ENCODE assay signal across 7 mouse cellular contexts in the genomic region with DNA sequence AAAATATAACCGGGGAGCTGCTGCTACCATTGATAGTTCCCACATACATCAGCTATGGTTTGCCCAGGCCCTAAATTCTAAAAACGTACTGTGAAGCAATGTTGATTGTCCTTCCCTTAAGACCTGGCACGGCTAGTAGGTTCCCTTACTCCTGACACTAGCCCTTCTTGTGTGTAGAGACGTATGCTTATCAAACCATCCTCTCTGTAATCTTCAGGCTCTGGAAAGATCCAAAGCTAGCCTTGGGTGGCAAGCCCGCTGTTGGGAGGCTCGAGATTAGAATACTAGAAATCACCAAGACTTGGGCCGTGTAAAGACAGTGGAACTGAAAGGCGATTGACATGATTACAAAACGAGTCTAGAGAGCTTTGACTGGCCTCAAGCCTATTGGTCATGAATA. TPM values are rescaled to one million over a fixed set of nuclear protein-coding genes. Genes with fewer than 3 reads are reported as not detected.
DNase-seq lines count a peak whose midpoint lies in the region; ATAC-seq and TF ChIP-seq lines count a peak whose summit lies in the region.

No protein-coding gene starts in this region.

- DNase-seq in neural tube, embryonic 11.5 days (ENCODE audit: low spot score): no peak
- DNase-seq in neural tube, embryonic 10.5 days (ENCODE audit: extremely low spot score, low spot score): no peak
- no peak for DNase-seq in right cerebral cortex, postnatal 14 days
- DNase-seq in frontal cortex, adult 2 months (ENCODE audit: extremely low spot score in 1 of 2, low spot score in 1 of 2): no peak

- no peak for ATAC-seq in neural tube, embryonic 11.5 days (ENCODE audit: insufficient read depth, low FRiP score, low TSS enrichment)
- no peak for ATAC-seq in limb, embryonic 15.5 days (ENCODE audit: insufficient number of reproducible peaks, low FRiP score, low TSS enrichment, low read depth)
- ATAC-seq in stomach, embryonic 16.5 days (ENCODE audit: insufficient read depth, low FRiP score): no peak

- TF ChIP-seq POLR2A in embryonic fibroblast, embryonic 13.5 days (IDR thresholded peaks at IDR 0.05; ENCODE audit: low read depth, low read length): no peak

- peaks cover 8% of the 10 kb centered on the region; the same call in 1 of the 2 replicates for H3K4me1 ChIP-seq in neural tube, embryonic 11.5 days (ENCODE audit: control insufficient read depth, insufficient read depth, low read length)
- no peaks in the 10 kb centered on the region for H3K4me1 ChIP-seq in embryonic fibroblast, embryonic 13.5 days (ENCODE audit: control insufficient read depth, insufficient read depth, low read length)
- peaks cover 9% of the 10 kb centered on the region for H3K4me1 ChIP-seq in limb, embryonic 15.5 days
- H3K4me1 ChIP-seq in stomach, embryonic 16.5 days (ENCODE audit: control insufficient read depth, insufficient read depth, low read length): peaks cover 5% of the 10 kb centered on the region; the same call in 1 of the 2 replicates

- H3K27ac ChIP-seq in neural tube, embryonic 11.5 days (ENCODE audit: low read depth, low read length): no peak overlapping the region
- H3K27ac ChIP-seq in embryonic fibroblast, embryonic 13.5 days (ENCODE audit: insufficient read depth, low read length): peak overlapping the region; percentile 25; the same call in 1 of the 2 replicates
- H3K27ac ChIP-seq in limb, embryonic 15.5 days: no peak overlapping the region
- H3K27ac ChIP-seq in stomach, embryonic 16.5 days (ENCODE audit: low read length): no peak overlapping the region

- peak overlapping the region; percentile 71 for H3K4me2 ChIP-seq in neural tube, embryonic 11.5 days (ENCODE audit: low read depth)
- peak overlapping the region; percentile 76 for H3K4me2 ChIP-seq in limb, embryonic 15.5 days
- peak overlapping the region; percentile 83 for H3K4me2 ChIP-seq in stomach, embryonic 16.5 days (ENCODE audit: low read depth, low read length)

- WGBS in neural tube, embryonic 11.5 days: 72% methylated on average over 9 of the region's 9 CpGs
- WGBS in limb, embryonic 15.5 days: 67% methylated on average over 9 of the region's 9 CpGs
- 59% methylated on average over 9 of the region's 9 CpGs for WGBS in stomach, embryonic 16.5 days

- no peaks in the 10 kb centered on the region for H3K36me3 ChIP-seq in neural tube, embryonic 11.5 days (ENCODE audit: control insufficient read depth, insufficient read depth, low read length)
- peaks cover 35% of the 10 kb centered on the region for H3K36me3 ChIP-seq in limb, embryonic 15.5 days
- 0 out of 2 replicates have a peak, but pooled peaks cover 3% of the 10 kb centered on the region for H3K36me3 ChIP-seq in stomach, embryonic 16.5 days (ENCODE audit: control insufficient read depth, insufficient read depth, low read length)

- no peaks in the 10 kb centered on the region for H3K27me3 ChIP-seq in neural tube, embryonic 11.5 days (ENCODE audit: control insufficient read depth, insufficient read depth, low read length)
- H3K27me3 ChIP-seq in limb, embryonic 15.5 days: no peaks in the 10 kb centered on the region
- no peaks in the 10 kb centered on the region for H3K27me3 ChIP-seq in stomach, embryonic 16.5 days (ENCODE audit: control insufficient read depth, insufficient read depth, low read length)

- H3K9me3 ChIP-seq in neural tube, embryonic 11.5 days (ENCODE audit: control insufficient read depth, low read length): no peaks in the 10 kb centered on the region
- H3K9me3 ChIP-seq in limb, embryonic 15.5 days: no peaks in the 10 kb centered on the region
- H3K9me3 ChIP-seq in stomach, embryonic 16.5 days (replicated peaks; ENCODE audit: control insufficient read depth, low read length): no peaks in the 10 kb centered on the region

- no peak for TF ChIP-seq CTCF in embryonic fibroblast, embryonic 13.5 days (IDR thresholded peaks at IDR 0.05; ENCODE audit: borderline replicate concordance, insufficient read depth, low read length)

- H3K4me3 ChIP-seq in neural tube, embryonic 11.5 days (ENCODE audit: low read depth, low read length): peak overlapping the region; percentile 91
- H3K4me3 ChIP-seq in embryonic fibroblast, embryonic 13.5 days (ENCODE audit: insufficient read depth, low read length): peak overlapping the region; percentile 85
- H3K4me3 ChIP-seq in limb, embryonic 15.5 days: peak overlapping the region; percentile 95
- H3K4me3 ChIP-seq in stomach, embryonic 16.5 days (replicated peaks; ENCODE audit: low read length): peak overlapping the region; percentile 86

- no peak overlapping the region; the same call in 1 of the 2 replicates for H3K9ac ChIP-seq in neural tube, embryonic 11.5 days (ENCODE audit: low read length)
- no peak overlapping the region for H3K9ac ChIP-seq in limb, embryonic 15.5 days
- H3K9ac ChIP-seq in stomach, embryonic 16.5 days (ENCODE audit: low read length): peak overlapping the region; percentile 94

RNA-seq across cellular contexts. Expression of gene Fam8a1, which starts 1.2 kb away (rescaled TPM):
- 10.8 and 14.1 TPM in 2 replicates for polyA plus RNA-seq in neural tube, embryonic 11.5 days (2014; fragmentation: Nextera tagmentation; extraction: Ambion mirVana)
- polyA plus RNA-seq in embryonic fibroblast, embryonic 13.5 days (2011; ENCODE audit: insufficient read length, low read depth, missing spikeins): 92.8 and 94.2 TPM in 2 replicates
- polyA plus RNA-seq in limb, embryonic 15.5 days (2015; fragmentation: Nextera tagmentation; extraction: Ambion mirVana): 10.6 and 13.6 TPM in 2 replicates
- polyA plus RNA-seq in stomach, embryonic 16.5 days (2015; fragmentation: Nextera tagmentation; extraction: Ambion mirVana): 6.2 and 7.4 TPM in 2 replicates
- 45.1 and 45.5 TPM in 2 replicates for polyA plus RNA-seq in frontal cortex, adult 2 months (2012; rRNA removed)

RNA-seq across cellular contexts. Expression of gene Nup153, which starts 57.2 kb away (rescaled TPM):
- 40.4 and 42.4 TPM in 2 replicates for polyA plus RNA-seq in neural tube, embryonic 11.5 days (2014; fragmentation: Nextera tagmentation; extraction: Ambion mirVana)
- 99.4 and 120 TPM in 2 replicates for polyA plus RNA-seq in embryonic fibroblast, embryonic 13.5 days (2011; ENCODE audit: insufficient read length, low read depth, missing spikeins)
- polyA plus RNA-seq in limb, embryonic 15.5 days (2015; fragmentation: Nextera tagmentation; extraction: Ambion mirVana): 15.7 and 19.4 TPM in 2 replicates
- 16.9 and 18.5 TPM in 2 replicates for polyA plus RNA-seq in stomach, embryonic 16.5 days (2015; fragmentation: Nextera tagmentation; extraction: Ambion mirVana)
- polyA plus RNA-seq in frontal cortex, adult 2 months (2012; rRNA removed): 32.1 and 33.8 TPM in 2 replicates
